Mouse (Mus musculus) bone marrow, adult 2 months (tissue): ENCODE results near the gene 1700003E16Rik.

ENCODE experiments used
- CTCF ChIP-seq: fragments of 200-500 bp; IDR thresholded peaks from 2 replicates; pipeline ENCODE4 v1.5.1; 2011; ENCODE audit warnings: low read length, control low read depth; ENCODE audit not compliant: control insufficient read depth, insufficient read depth
- POLR2A ChIP-seq: fragments of 200-500 bp; IDR thresholded peaks from 2 replicates; pipeline ENCODE4 v1.6.1; 2011; ENCODE audit warnings: low read depth, mild to moderate bottlenecking, control low read depth, low read length, borderline replicate concordance; ENCODE audit not compliant: control insufficient read depth

DNA sequence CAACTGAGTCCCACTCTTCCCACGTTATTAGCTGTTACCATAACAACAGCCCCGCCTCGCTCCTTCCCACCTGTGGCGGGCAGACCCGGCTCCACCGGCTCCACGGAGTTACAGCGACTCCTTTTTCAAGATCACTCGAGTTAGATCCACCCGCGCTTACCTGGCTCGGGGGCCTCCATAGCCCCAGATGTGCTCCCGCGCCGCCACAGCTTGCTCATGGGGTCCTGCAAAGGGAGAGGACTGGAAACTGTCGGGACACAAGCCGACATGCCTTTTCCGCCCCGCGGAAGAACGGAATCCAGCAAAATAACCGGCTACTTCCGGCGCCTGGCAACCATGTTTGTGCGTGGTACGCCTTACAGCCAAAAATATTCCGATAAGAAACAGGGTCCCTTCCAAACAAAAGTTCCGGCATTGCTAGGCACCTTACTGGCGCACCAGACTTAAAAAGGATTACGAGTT is 31.3 kb upstream of the 1700003E16Rik start:
- TF ChIP-seq CTCF (no peak), POLR2A (peak; percentile 73; the same call in 1 of the 2 replicates)
